Mouse (Mus musculus): Measurements from ENCODE around the gene Akain1. TPM values are rescaled to one million over a fixed set of nuclear protein-coding genes. Genes with fewer than 3 reads are reported as not detected.
A peak's percentile ranks its signal among the peaks of the same experiment; 100 is the strongest.

Gene Akain1
- total and polyA plus RNA-seq, 2 experiments from 2014 or later, result not detected

DNA sequence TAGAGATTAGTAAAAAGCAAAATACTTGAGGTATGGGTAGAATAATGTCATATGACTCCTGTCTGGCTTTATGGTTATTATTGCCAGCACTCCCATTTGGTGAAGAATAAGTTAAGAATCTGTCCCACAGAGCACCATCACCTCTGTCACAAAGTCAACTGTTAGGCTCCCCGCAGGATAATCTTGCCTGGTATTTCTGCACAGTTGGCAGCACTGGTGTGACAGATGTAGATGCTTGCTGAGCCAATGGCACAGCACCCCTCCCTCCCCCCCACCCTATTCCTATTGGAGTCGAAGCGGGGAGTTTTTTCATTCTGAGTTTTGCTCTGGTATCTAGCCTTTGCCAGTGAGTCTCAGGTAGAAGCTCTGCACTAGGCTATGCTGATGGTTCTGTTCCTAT is 23.9 kb downstream of the Akain1 start:
- Histone ChIP-seq H3K36me3 (replicated peaks; ENCODE audit: control insufficient read depth, insufficient read depth, low read length) (no peaks in the 10 kb centered on the region), H3K4me2 (ENCODE audit: low read depth, low read length) (no peak overlapping the region), H3K9ac (replicated peaks; ENCODE audit: low read depth, low read length) (no peak overlapping the region), H3K4me3 (ENCODE audit: low read depth, low read length) (no peak overlapping the region), H3K9me3 (replicated peaks; ENCODE audit: control insufficient read depth, low read length) (no peaks in the 10 kb centered on the region), H3K27me3 (ENCODE audit: control insufficient read depth, insufficient read depth, low read length) (no peaks in the 10 kb centered on the region), H3K4me1 (ENCODE audit: control insufficient read depth, insufficient read depth) (no peaks in the 10 kb centered on the region), H3K27ac (ENCODE audit: low read depth) (no peak overlapping the region)
- DNase-seq (ENCODE audit: low spot score) (no peak), ATAC-seq (ENCODE audit: insufficient read depth, low read depth) (no peak)
- WGBS, result 59% methylated on average over 3 of the region's 3 CpGs
- TF ChIP-seq EP300 (IDR thresholded peaks at IDR 0.05; ENCODE audit: low read depth) (no peak), CTCF (IDR thresholded peaks at IDR 0.05; ENCODE audit: low read depth) (no peak)

- Histone ChIP-seq H3K4me2 (ENCODE audit: low read depth, low read length) (no peak overlapping the region), H3K27me3 (ENCODE audit: control insufficient read depth, insufficient read depth, low read length) (no peaks in the 10 kb centered on the region), H3K4me3 (ENCODE audit: low read depth, low read length) (no peak overlapping the region), H3K4me1 (ENCODE audit: control insufficient read depth, insufficient read depth) (no peaks in the 10 kb centered on the region), H3K9ac (replicated peaks; ENCODE audit: low read depth, low read length) (no peak overlapping the region), H3K9me3 (replicated peaks; ENCODE audit: control insufficient read depth, low read length) (no peaks in the 10 kb centered on the region), H3K27ac (ENCODE audit: low read depth) (no peak overlapping the region), H3K36me3 (replicated peaks; ENCODE audit: control insufficient read depth, insufficient read depth, low read length) (no peaks in the 10 kb centered on the region)
- TF ChIP-seq EP300 (IDR thresholded peaks at IDR 0.05; ENCODE audit: low read depth), result no peak
- no peak for TF ChIP-seq CTCF (IDR thresholded peaks at IDR 0.05; ENCODE audit: low read depth)
- DNase-seq (ENCODE audit: low spot score), result no peak
- ATAC-seq (ENCODE audit: insufficient read depth, low read depth), result no peak
- WGBS, result 54% methylated on average over 10 of the region's 10 CpGs
Observed at GRCm38 (mm10) chr17:69471171-69471570, 32.0 kb downstream of the Akain1 start.

- no peaks in the 10 kb centered on the region for H3K4me1 ChIP-seq (ENCODE audit: control insufficient read depth, insufficient read depth)
- H3K9me3 ChIP-seq (replicated peaks; ENCODE audit: control insufficient read depth, low read length), result no peaks in the 10 kb centered on the region
- H3K27ac ChIP-seq (ENCODE audit: low read depth), result no peak overlapping the region
- H3K27me3 ChIP-seq (ENCODE audit: control insufficient read depth, insufficient read depth, low read length), result no peaks in the 10 kb centered on the region
- 55% methylated on average over 9 of the region's 9 CpGs for WGBS
- no peaks in the 10 kb centered on the region for H3K36me3 ChIP-seq (replicated peaks; ENCODE audit: control insufficient read depth, insufficient read depth, low read length)
- no peak for TF ChIP-seq CTCF (IDR thresholded peaks at IDR 0.05; ENCODE audit: low read depth)
- TF ChIP-seq EP300 (IDR thresholded peaks at IDR 0.05; ENCODE audit: low read depth), result no peak
- H3K9ac ChIP-seq (replicated peaks; ENCODE audit: low read depth, low read length), result no peak overlapping the region
- H3K4me3 ChIP-seq (ENCODE audit: low read depth, low read length), result no peak overlapping the region
- ATAC-seq (ENCODE audit: insufficient read depth, low read depth), result no peak
- no peak overlapping the region for H3K4me2 ChIP-seq (ENCODE audit: low read depth, low read length)
- DNase-seq (ENCODE audit: low spot score), result no peak
Observed at GRCm38 (mm10) chr17:69472401-69472800, 33.3 kb downstream of the Akain1 start.

DNA sequence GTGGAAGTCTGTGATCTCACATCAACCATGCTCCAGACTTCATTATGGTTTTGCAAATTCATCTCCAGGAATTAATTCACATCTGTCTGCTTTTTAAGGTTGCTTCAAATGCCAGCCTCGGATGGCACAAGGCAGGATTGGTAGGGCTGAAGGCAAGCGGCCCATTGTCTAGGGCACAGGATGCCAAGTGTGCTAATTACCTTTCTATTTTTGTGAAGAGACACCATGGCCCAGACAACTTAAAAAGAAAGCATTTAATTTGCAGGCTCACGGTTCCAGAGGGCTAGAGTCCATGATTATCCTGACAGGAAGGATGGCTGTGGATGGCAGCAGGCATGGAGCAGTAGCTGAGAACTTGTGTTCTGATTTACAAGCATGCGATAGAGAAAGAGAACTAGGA is 35.0 kb downstream of the Akain1 start:
- no peaks in the 10 kb centered on the region for H3K27me3 ChIP-seq (ENCODE audit: control insufficient read depth, insufficient read depth, low read length)
- H3K4me2 ChIP-seq (ENCODE audit: low read depth, low read length), result no peak overlapping the region
- 73% methylated on average over 4 of the region's 4 CpGs for WGBS
- H3K27ac ChIP-seq (ENCODE audit: low read depth), result no peak overlapping the region
- no peaks in the 10 kb centered on the region for H3K9me3 ChIP-seq (replicated peaks; ENCODE audit: control insufficient read depth, low read length)
- ATAC-seq (ENCODE audit: insufficient read depth, low read depth), result no peak
- no peak overlapping the region for H3K9ac ChIP-seq (replicated peaks; ENCODE audit: low read depth, low read length)
- no peaks in the 10 kb centered on the region for H3K36me3 ChIP-seq (replicated peaks; ENCODE audit: control insufficient read depth, insufficient read depth, low read length)
- no peak for DNase-seq (ENCODE audit: low spot score)
- no peak overlapping the region for H3K4me3 ChIP-seq (ENCODE audit: low read depth, low read length)
- TF ChIP-seq CTCF (IDR thresholded peaks at IDR 0.05; ENCODE audit: low read depth) (no peak), EP300 (IDR thresholded peaks at IDR 0.05; ENCODE audit: low read depth) (no peak)
- no peaks in the 10 kb centered on the region for H3K4me1 ChIP-seq (ENCODE audit: control insufficient read depth, insufficient read depth)

- ATAC-seq (ENCODE audit: insufficient read depth, low read depth) (peak; percentile 83), DNase-seq (ENCODE audit: low spot score) (peak; percentile 62)
- H3K4me2 ChIP-seq (ENCODE audit: low read depth, low read length), result peak overlapping the region; percentile 82
- H3K9me3 ChIP-seq (replicated peaks; ENCODE audit: control insufficient read depth, low read length), result no peaks in the 10 kb centered on the region
- TF ChIP-seq EP300 (IDR thresholded peaks at IDR 0.05; ENCODE audit: low read depth), result no peak
- TF ChIP-seq CTCF (IDR thresholded peaks at IDR 0.05; ENCODE audit: low read depth), result peak; percentile 84
- H3K9ac ChIP-seq (replicated peaks; ENCODE audit: low read depth, low read length), result peak overlapping the region; percentile 63
- under 1% methylated on average over 20 of the region's 20 CpGs for WGBS
- no peaks in the 10 kb centered on the region for H3K4me1 ChIP-seq (ENCODE audit: control insufficient read depth, insufficient read depth)
- H3K4me3 ChIP-seq (ENCODE audit: low read depth, low read length), result peak overlapping the region; percentile 58
- 0 out of 2 replicates have a peak overlapping the region, but pooled peaks have one; percentile 23 for H3K27ac ChIP-seq (ENCODE audit: low read depth)
- H3K27me3 ChIP-seq (ENCODE audit: control insufficient read depth, insufficient read depth, low read length), result no peaks in the 10 kb centered on the region
- H3K36me3 ChIP-seq (replicated peaks; ENCODE audit: control insufficient read depth, insufficient read depth, low read length), result no peaks in the 10 kb centered on the region
Observed at GRCm38 (mm10) chr17:69475423-69475822, 36.3 kb downstream of the Akain1 start.

DNA sequence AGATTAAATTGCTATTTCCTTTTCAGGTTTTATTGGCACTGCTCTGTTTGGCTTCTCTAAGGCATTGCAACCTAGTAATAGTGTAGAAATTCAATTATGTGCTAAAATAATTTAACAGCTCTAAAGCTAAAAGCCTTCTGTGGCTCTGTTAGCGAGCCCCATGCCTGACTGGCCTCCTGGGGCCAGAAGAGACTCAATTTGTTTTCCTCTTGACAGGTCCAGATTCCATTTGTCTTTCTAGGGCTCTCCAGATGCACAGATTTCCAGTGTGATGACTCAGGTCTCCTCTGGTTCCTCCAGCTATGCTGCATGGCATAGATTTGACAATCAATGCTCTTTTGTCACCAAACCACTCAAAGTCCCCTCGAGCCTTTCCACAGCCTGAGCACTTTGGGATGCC is 38.4 kb downstream of the Akain1 start:
- H3K4me2 ChIP-seq (ENCODE audit: low read depth, low read length), result no peak overlapping the region
- no peak overlapping the region for H3K27ac ChIP-seq (ENCODE audit: low read depth)
- H3K9ac ChIP-seq (replicated peaks; ENCODE audit: low read depth, low read length), result no peak overlapping the region
- H3K9me3 ChIP-seq (replicated peaks; ENCODE audit: control insufficient read depth, low read length), result no peaks in the 10 kb centered on the region
- TF ChIP-seq EP300 (IDR thresholded peaks at IDR 0.05; ENCODE audit: low read depth) (no peak), CTCF (IDR thresholded peaks at IDR 0.05; ENCODE audit: low read depth) (no peak)
- no peak overlapping the region for H3K4me3 ChIP-seq (ENCODE audit: low read depth, low read length)
- H3K36me3 ChIP-seq (replicated peaks; ENCODE audit: control insufficient read depth, insufficient read depth, low read length), result no peaks in the 10 kb centered on the region
- ATAC-seq (ENCODE audit: insufficient read depth, low read depth) (no peak), DNase-seq (ENCODE audit: low spot score) (no peak)
- 20% methylated on average over 2 of the region's 2 CpGs for WGBS
- no peaks in the 10 kb centered on the region for H3K4me1 ChIP-seq (ENCODE audit: control insufficient read depth, insufficient read depth)
- no peaks in the 10 kb centered on the region for H3K27me3 ChIP-seq (ENCODE audit: control insufficient read depth, insufficient read depth, low read length)

All from heart, postnatal 0 days (tissue).